Mouse (Mus musculus) stomach, postnatal 0 days (tissue): Measurements from ENCODE around the gene Nap1l4.

Experiments
- CTCF ChIP-seq: IDR thresholded peaks from 2 replicates; pipeline ENCODE4 v1.5.1; 2016; ENCODE audit warnings: antibody characterized with exemption, low read depth, mild to moderate bottlenecking, moderate library complexity
- EP300 ChIP-seq: optimal IDR thresholded peaks from 2 replicates; pipeline ENCODE3; 2016; ENCODE audit warnings: antibody characterized with exemption

GRCm38 (mm10) chr7:143563787-143564186 is 14.9 kb upstream of the Nap1l4 start:
- TF ChIP-seq CTCF: no peak
- no peak for TF ChIP-seq EP300
